Mouse (Mus musculus) intestine, embryonic 15.5 days (tissue): Measurements from ENCODE around the gene Galnt6. TPM values are rescaled to one million over a fixed set of nuclear protein-coding genes. Genes with fewer than 3 reads are reported as not detected.

ENCODE experiments used
- ATAC-seq: fragments of 200-750 bp; cut with Nextera tagmentation; 2 replicates; pipeline ENCODE4 v1.8.0; 2017; ENCODE audit warnings: moderate TSS enrichment, moderate library complexity
- H3K27ac ChIP-seq: fragments of 300-500 bp; sonication (generic); 2 replicates; pipeline ENCODE4 v1.5.1; 2015; ENCODE audit warnings: mild to moderate bottlenecking, inconsistent platforms
- H3K27me3 ChIP-seq: fragments of 300-500 bp; sonication (generic); replicated peaks from 2 replicates; pipeline ENCODE4 v1.6.1; 2015; ENCODE audit warnings: inconsistent platforms
- H3K36me3 ChIP-seq: fragments of 300-500 bp; sonication (generic); 2 replicates; pipeline ENCODE4 v1.6.1; 2015; ENCODE audit warnings: inconsistent platforms
- H3K4me1 ChIP-seq: fragments of 300-500 bp; sonication (generic); replicated peaks from 2 replicates; pipeline ENCODE4 v1.6.1; 2015; ENCODE audit warnings: inconsistent platforms
- H3K4me2 ChIP-seq: fragments of 300-500 bp; sonication (generic); replicated peaks from 2 replicates; pipeline ENCODE4 v1.6.1; 2015; ENCODE audit warnings: mild to moderate bottlenecking, inconsistent platforms
- H3K4me3 ChIP-seq: fragments of 300-500 bp; sonication (generic); replicated peaks from 2 replicates; pipeline ENCODE4 v1.5.1; 2015; ENCODE audit warnings: inconsistent platforms
- H3K9ac ChIP-seq: fragments of 300-500 bp; sonication (generic); 2 replicates; pipeline ENCODE4 v1.6.1; 2015; ENCODE audit warnings: inconsistent platforms
- H3K9me3 ChIP-seq: fragments of 300-500 bp; sonication (generic); 2 replicates; pipeline ENCODE4 v1.6.1; 2016; ENCODE audit warnings: inconsistent platforms
- WGBS: fragments of 180-500 bp; shearing (Covaris S2); methylation state at CpG from one replicate; pipeline ENCODE4 v1.1.7; 2015; 5-methylcytosine and 5-hydroxymethylcytosine counted together
- polyA plus RNA-seq: library from polyadenylated mRNA; unstranded; fragments of >200 nt; fragmentation: Nextera tagmentation; extraction: Ambion mirVana; gene quantifications from 2 replicates; pipeline ENCODE4 v1.2.1, GENCODE M21; 2015

The Galnt6 gene
- polyA plus RNA-seq, 1 experiment from 2014 or later, result 4.2 TPM

DNA sequence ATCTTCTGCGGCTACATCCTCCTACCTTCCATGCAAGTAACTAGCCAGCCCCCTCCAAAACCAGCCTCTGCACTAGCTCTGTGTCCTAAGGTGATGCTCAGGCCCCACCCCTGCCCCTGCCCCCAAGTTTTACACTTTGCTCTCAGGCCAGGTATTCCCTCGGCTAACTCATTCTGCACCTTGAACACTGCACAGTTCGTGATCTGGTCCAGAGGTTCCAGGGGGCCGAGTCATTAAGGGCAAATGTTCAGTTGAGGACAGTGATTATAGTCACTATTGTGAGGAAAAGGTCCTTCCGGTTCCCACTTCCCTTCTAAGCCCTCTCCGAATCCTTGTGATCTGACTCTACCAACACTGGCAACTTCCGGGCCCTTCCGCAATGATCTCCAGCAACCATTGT is 14.7 kb downstream of the Galnt6 start:
- 92% methylated on average over 8 of the region's 8 CpGs for WGBS
- 0 out of 2 replicates have a peak, but pooled peaks cover 2% of the 10 kb centered on the region for H3K36me3 ChIP-seq
- no peaks in the 10 kb centered on the region for H3K4me1 ChIP-seq
- ATAC-seq, result no peak
- H3K27ac ChIP-seq, result no peak overlapping the region
- H3K27me3 ChIP-seq, result no peaks in the 10 kb centered on the region
- H3K9ac ChIP-seq, result no peak overlapping the region
- no peak overlapping the region for H3K4me2 ChIP-seq
- no peak overlapping the region for H3K4me3 ChIP-seq
- H3K9me3 ChIP-seq, result no peaks in the 10 kb centered on the region

DNA sequence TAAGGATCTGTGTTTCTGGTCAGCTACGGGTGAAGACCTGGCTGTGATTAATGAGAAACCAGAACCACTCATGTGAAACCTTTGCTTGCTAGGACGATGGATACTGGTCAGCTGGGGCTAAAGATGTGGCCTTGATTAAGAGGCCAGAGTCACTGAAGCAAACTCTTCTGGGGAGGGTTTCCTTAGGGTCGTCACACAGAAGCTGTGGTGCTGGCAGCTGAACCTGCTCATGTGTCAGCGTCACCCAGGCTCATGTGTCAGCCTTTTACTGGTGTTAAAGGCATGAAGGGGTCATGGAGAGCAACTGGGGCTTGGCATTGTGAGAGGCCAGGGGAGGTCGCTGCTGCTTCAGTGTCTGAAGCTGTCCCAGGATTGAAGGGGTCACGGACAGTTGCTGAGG is 18.3 kb downstream of the Galnt6 start:
- Histone ChIP-seq H3K9me3 (no peaks in the 10 kb centered on the region), H3K27me3 (no peaks in the 10 kb centered on the region), H3K9ac (no peak overlapping the region), H3K4me2 (no peak overlapping the region), H3K4me1 (0 out of 2 replicates have a peak, but pooled peaks cover 2% of the 10 kb centered on the region), H3K27ac (no peak overlapping the region), H3K4me3 (no peak overlapping the region), H3K36me3 (no peaks in the 10 kb centered on the region)
- 75% methylated on average over 6 of the region's 6 CpGs for WGBS
- no peak for ATAC-seq

DNA sequence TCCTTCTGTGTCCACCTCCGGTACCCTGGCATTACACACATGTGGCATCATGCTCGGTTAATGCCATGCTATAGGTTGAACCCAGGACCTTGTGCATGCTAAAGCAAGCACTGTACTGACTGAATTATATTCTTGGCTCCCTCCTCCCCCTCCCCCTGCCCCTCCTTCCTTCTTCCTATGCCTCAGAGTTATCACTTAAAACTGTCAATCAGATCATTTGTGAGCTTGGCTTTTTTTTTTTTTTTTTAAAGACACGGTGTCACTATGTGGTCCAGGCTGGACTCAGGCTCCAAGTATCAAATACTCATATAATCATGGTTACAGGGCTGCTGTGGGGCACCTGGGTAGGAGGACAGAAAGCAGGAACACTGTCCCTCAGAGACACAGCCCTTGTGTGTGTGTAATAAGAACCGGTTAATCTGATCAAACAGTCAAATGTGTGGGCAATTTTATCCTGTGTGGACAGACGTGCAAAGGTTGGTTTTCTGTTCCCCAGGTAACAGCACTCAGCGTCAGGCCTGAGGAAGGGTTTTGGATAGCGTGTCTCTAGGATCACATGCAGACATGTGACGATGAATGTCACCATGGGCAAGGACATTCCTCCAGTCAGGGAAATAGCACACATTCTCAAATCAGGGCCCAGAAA is 20.6 kb downstream of the Galnt6 start:
- H3K4me3 ChIP-seq, result no peak overlapping the region
- no peak for ATAC-seq
- H3K4me1 ChIP-seq, result 0 out of 2 replicates have a peak, but pooled peaks cover 7% of the 10 kb centered on the region
- H3K4me2 ChIP-seq, result no peak overlapping the region
- no peaks in the 10 kb centered on the region for H3K36me3 ChIP-seq
- H3K9ac ChIP-seq, result no peak overlapping the region
- WGBS, result 70% methylated on average over 8 of the region's 8 CpGs
- H3K9me3 ChIP-seq, result no peaks in the 10 kb centered on the region
- H3K27me3 ChIP-seq, result no peaks in the 10 kb centered on the region; the same call in 1 of the 2 replicates
- H3K27ac ChIP-seq, result no peak overlapping the region

DNA sequence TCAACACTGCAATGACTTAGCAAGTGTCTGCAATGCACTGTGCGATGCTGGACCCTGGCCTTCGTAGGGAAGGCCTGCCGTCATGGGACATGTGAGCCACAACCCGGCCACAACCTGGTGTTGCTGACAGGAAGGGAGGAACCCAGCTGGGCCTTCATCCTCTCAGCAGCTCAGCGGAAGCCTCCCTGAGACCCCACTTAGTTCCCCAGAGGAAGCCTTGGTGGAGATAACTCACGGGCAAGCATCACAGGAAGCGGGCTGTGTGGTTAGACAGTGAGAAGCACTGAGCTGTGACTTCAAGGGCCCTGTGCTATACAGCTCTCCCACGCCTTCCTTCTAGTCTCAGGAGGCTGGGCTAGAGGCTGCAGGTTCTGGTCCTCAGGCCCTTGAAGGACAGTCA is 22.9 kb downstream of the Galnt6 start:
- no peak for ATAC-seq
- 78% methylated on average over 8 of the region's 8 CpGs for WGBS

DNA sequence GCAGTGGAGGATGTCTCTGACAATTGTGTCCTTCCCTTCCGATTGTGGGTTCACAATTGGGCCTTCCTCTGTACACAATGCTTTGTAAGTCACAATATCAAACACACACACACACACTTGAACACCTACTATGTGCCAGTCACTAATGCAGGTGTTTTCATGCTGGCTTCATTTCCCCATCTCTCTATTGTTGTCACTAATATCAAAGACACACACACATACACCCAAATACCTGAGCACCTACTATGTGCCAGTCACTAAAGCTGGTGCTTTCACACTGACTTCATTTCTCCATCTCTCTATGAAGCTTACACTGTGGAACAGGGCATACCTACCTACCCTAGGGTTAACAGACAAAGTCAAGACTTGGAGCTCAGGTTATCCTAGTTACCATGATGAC is 23.8 kb downstream of the Galnt6 start:
- H3K36me3 ChIP-seq, result no peaks in the 10 kb centered on the region
- no peak overlapping the region for H3K4me3 ChIP-seq
- no peaks in the 10 kb centered on the region for H3K9me3 ChIP-seq
- no peak overlapping the region for H3K27ac ChIP-seq
- H3K4me1 ChIP-seq, result 0 out of 2 replicates have a peak, but pooled peaks cover 9% of the 10 kb centered on the region
- no peak overlapping the region for H3K4me2 ChIP-seq
- 88% methylated on average over 1 of the region's 1 CpGs for WGBS
- no peak overlapping the region for H3K9ac ChIP-seq
- ATAC-seq, result no peak
- peaks cover 4% of the 10 kb centered on the region; the same call in 1 of the 2 replicates for H3K27me3 ChIP-seq

More for the DNA sequence above, 22.9 kb downstream of the Galnt6 start:
- H3K36me3 ChIP-seq, result no peaks in the 10 kb centered on the region
- H3K4me1 ChIP-seq, result 0 out of 2 replicates have a peak, but pooled peaks cover 9% of the 10 kb centered on the region
- no peak overlapping the region for H3K4me2 ChIP-seq
- H3K4me3 ChIP-seq, result no peak overlapping the region
- H3K9me3 ChIP-seq, result no peaks in the 10 kb centered on the region
- H3K27me3 ChIP-seq, result peaks cover 4% of the 10 kb centered on the region; the same call in 1 of the 2 replicates
- H3K9ac ChIP-seq, result no peak overlapping the region
- no peak overlapping the region for H3K27ac ChIP-seq

DNA sequence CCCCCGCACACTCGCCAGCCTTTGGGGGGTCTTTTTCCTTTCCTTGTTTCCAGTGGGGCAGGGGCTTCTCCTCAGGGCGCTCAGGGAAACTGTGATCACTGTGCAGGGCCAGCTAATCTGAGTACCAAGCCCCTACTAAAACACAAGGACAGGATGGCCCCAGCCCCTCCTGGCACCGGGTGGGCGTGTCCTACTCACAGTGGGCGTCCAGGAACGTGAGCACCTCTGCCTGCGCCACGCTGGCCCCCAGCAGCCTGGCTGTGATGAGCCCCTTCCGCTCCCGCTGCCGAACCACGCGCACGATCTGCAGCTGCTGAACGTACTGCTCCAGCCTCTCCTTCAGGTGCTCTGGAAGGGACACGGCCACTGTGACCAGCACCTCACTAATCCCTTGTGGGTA is 25.3 kb downstream of the Galnt6 start:
- no peaks in the 10 kb centered on the region for H3K36me3 ChIP-seq
- 0 out of 2 replicates have a peak, but pooled peaks cover 9% of the 10 kb centered on the region for H3K4me1 ChIP-seq
- no peaks in the 10 kb centered on the region for H3K9me3 ChIP-seq
- no peak for ATAC-seq
- WGBS, result 19% methylated on average over 17 of the region's 17 CpGs
- peaks cover 4% of the 10 kb centered on the region; the same call in 1 of the 2 replicates for H3K27me3 ChIP-seq
- no peak overlapping the region for H3K4me3 ChIP-seq
- H3K27ac ChIP-seq, result no peak overlapping the region
- H3K9ac ChIP-seq, result no peak overlapping the region
- H3K4me2 ChIP-seq, result peak overlapping the region; percentile 26

DNA sequence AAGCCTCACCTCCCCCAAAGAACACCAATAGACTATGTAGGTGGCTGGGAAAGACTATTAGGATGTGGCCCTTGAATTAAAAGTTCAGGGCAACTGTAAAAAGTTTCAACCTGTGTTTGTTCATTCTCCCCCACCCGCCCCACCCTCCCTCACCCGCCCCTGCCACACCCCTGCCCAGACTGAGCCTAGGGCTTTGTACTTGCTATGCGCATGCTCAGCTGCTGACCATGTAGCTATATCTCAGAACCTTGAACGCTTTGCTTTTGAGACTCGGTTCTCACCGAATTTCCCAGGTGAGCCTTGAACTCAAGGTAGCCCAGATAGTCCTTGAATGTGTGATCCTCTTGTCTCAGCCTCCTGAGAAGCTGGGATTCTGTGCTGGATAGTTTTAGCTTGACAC is 27.3 kb downstream of the Galnt6 start:
- Histone ChIP-seq H3K36me3 (no peaks in the 10 kb centered on the region), H3K27ac (no peak overlapping the region), H3K9ac (no peak overlapping the region), H3K4me2 (no peak overlapping the region), H3K27me3 (peaks cover 4% of the 10 kb centered on the region; the same call in 1 of the 2 replicates), H3K4me1 (0 out of 2 replicates have a peak, but pooled peaks cover 7% of the 10 kb centered on the region), H3K4me3 (no peak overlapping the region), H3K9me3 (no peaks in the 10 kb centered on the region)
- 53% methylated on average over 6 of the region's 6 CpGs for WGBS
- ATAC-seq, result peak; percentile 46; the same call in 1 of the 2 replicates

DNA sequence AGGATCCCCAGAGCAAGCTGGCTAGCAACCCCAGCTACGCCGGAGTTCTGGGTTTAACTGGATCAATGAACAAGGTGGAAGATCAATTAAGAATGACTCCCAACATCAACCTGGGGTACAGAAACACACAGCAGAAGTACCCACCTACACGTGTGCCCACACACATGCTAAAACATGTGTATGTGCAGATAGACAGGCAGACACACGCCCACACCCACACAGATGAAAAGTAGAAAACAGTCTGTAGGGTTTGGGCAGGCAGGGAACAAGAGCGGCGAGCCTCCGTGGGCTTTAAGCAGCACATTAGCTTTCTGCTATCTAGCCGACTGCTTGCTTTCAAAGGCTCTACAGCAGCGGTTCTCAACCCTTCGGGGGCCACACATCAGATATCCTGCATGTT is 28.1 kb downstream of the Galnt6 start:
- H3K4me1 ChIP-seq, result 0 out of 2 replicates have a peak, but pooled peaks cover 7% of the 10 kb centered on the region
- H3K36me3 ChIP-seq, result no peaks in the 10 kb centered on the region
- H3K9ac ChIP-seq, result no peak overlapping the region
- no peak overlapping the region for H3K4me3 ChIP-seq
- no peak for ATAC-seq
- H3K4me2 ChIP-seq, result no peak overlapping the region
- H3K9me3 ChIP-seq, result no peaks in the 10 kb centered on the region
- peaks cover 4% of the 10 kb centered on the region; the same call in 1 of the 2 replicates for H3K27me3 ChIP-seq
- 66% methylated on average over 10 of the region's 10 CpGs for WGBS
- H3K27ac ChIP-seq, result no peak overlapping the region

DNA sequence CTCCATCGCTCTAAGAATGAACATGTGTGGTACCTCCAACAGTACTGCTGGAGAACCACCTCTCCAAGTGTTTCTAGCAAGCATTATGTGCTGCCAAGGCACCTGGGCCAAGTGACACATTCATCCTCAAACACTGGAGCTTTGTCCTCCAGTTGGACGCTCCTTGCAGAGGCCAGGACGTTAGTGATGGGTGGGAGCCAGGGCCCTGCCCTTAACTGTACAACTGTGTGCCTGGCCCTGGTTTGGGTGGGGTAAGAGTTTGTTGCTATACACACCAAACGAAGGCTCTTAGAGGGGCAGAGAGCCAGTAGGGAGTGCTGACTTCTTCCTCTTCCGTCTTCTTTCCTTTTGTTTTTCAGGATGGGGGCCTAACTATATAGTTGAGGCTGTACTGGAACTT is 28.8 kb downstream of the Galnt6 start:
- Histone ChIP-seq H3K4me1 (0 out of 2 replicates have a peak, but pooled peaks cover 7% of the 10 kb centered on the region), H3K27ac (no peak overlapping the region), H3K9ac (no peak overlapping the region), H3K4me3 (no peak overlapping the region), H3K4me2 (no peak overlapping the region), H3K36me3 (no peaks in the 10 kb centered on the region), H3K27me3 (peaks cover 4% of the 10 kb centered on the region; the same call in 1 of the 2 replicates), H3K9me3 (no peaks in the 10 kb centered on the region)
- ATAC-seq, result no peak
- WGBS, result 77% methylated on average over 5 of the region's 5 CpGs

DNA sequence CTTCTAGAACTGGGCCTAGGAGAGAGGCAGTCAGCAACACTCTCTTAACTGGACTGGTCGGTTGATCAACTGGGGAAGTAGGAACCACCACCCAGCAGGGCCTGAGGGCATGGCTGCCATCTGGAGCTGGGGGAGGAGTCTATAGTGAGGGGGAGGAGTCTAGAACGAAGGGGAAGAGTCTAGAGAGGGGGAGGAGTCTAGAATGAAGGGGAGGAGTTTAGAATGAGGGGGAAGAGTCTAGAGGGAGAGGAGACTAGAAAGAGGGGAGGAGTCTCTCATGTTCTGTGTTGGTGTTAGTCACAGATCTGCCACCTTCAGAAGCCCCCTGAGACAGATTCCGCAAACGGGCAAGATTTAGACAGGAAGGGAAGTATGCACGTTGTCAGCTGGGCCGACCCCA is 29.8 kb downstream of the Galnt6 start:
- 75% methylated on average over 6 of the region's 6 CpGs for WGBS
- no peak for ATAC-seq
- H3K4me2 ChIP-seq, result no peak overlapping the region

DNA sequence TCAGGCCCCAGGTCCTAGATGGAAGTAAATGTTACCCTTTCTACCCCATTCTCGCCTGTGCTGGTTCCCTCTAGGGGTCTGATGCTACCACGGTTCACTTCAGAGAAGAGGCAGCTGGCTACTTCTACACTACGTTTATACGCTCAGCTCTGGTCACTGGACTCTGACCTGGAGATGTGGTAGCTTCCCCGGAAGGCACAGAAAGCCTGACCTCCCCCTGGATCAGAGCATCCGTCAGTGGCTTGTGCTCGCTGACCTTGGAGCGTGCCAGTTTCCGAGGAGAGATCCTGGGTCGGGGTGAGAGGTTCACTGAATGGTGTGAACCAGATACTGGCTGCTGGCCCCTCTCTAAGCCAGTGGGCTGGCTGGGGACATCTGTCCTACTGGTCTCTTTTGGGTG is 31.1 kb downstream of the Galnt6 start:
- 74% methylated on average over 10 of the region's 10 CpGs for WGBS
- H3K9me3 ChIP-seq, result no peaks in the 10 kb centered on the region

More for the DNA sequence above, 29.8 kb downstream of the Galnt6 start:
- no peak overlapping the region for H3K4me3 ChIP-seq
- H3K9me3 ChIP-seq, result no peaks in the 10 kb centered on the region
- no peak overlapping the region for H3K9ac ChIP-seq
- H3K36me3 ChIP-seq, result no peaks in the 10 kb centered on the region
- H3K27me3 ChIP-seq, result peaks cover 4% of the 10 kb centered on the region; the same call in 1 of the 2 replicates
- H3K27ac ChIP-seq, result no peak overlapping the region
- H3K4me1 ChIP-seq, result 0 out of 2 replicates have a peak, but pooled peaks cover 7% of the 10 kb centered on the region

DNA sequence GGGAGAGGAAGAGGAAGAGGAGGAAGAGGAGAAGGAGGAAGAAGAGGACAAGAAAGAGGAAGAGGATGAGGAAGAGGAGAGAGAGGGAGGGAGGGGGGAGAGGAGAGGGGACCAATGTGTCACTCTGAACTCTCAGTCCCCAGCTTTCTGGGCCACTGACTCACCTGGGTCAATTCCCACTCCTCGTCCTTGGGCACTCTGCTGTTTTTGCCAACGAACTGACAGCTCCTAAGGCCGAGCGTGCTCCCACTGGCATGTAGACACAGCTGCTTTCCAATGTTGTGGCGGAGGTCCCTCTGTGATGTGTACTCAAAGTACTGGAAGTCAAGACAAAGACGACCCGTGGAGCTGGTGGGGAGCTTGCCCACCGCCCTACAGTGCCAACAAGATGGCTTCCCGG is 34.8 kb downstream of the Galnt6 start:
- H3K4me2 ChIP-seq, result no peak overlapping the region
- no peaks in the 10 kb centered on the region for H3K27me3 ChIP-seq
- no peaks in the 10 kb centered on the region for H3K9me3 ChIP-seq
- no peak overlapping the region for H3K27ac ChIP-seq
- WGBS, result 82% methylated on average over 9 of the region's 9 CpGs
- no peaks in the 10 kb centered on the region for H3K36me3 ChIP-seq
- ATAC-seq, result 0 out of 2 replicates have a peak, but pooled peaks have one; percentile 45
- H3K4me3 ChIP-seq, result no peak overlapping the region
- H3K4me1 ChIP-seq, result no peaks in the 10 kb centered on the region
- no peak overlapping the region for H3K9ac ChIP-seq

More for the DNA sequence above, 31.1 kb downstream of the Galnt6 start:
- H3K4me2 ChIP-seq, result no peak overlapping the region
- H3K4me3 ChIP-seq, result no peak overlapping the region
- no peak overlapping the region for H3K9ac ChIP-seq
- H3K27me3 ChIP-seq, result 0 out of 2 replicates have a peak, but pooled peaks cover 2% of the 10 kb centered on the region
- H3K4me1 ChIP-seq, result 0 out of 2 replicates have a peak, but pooled peaks cover 2% of the 10 kb centered on the region
- no peak overlapping the region for H3K27ac ChIP-seq
- H3K36me3 ChIP-seq, result no peaks in the 10 kb centered on the region
- ATAC-seq, result no peak

DNA sequence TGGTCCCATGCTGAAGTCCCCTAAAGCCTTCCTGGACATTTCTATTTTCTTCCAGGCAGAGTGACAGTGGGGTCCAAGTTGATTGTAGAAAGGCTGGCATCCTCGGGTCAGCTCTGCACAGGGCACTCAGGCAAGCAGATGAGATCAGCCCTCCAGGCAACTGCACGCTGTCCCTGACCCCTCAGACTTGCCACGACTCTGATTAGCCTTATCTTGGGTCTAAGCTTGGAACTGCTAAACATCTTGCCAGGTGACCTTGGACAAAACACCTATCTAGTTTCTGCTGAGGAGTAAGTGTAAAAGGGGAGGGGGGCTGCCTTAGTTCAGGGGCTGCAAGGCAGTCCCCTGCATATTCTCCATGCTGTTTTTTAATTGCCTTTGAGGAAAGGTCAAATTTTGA is 37.2 kb downstream of the Galnt6 start:
- Histone ChIP-seq H3K9me3 (no peaks in the 10 kb centered on the region), H3K36me3 (no peaks in the 10 kb centered on the region), H3K27me3 (no peaks in the 10 kb centered on the region), H3K4me2 (no peak overlapping the region), H3K4me1 (peaks cover 8% of the 10 kb centered on the region), H3K4me3 (no peak overlapping the region), H3K9ac (no peak overlapping the region), H3K27ac (no peak overlapping the region)
- 50% methylated on average over 3 of the region's 3 CpGs for WGBS
- ATAC-seq, result no peak
